Mouse (Mus musculus): Measurements from ENCODE around the gene Rrbp1.

GRCm38 (mm10) chr2:144026456-144026855, 15.4 kb upstream of the Rrbp1 start:
- TF ChIP-seq POLR2A (IDR thresholded peaks at IDR 0.05; ENCODE audit: borderline replicate concordance, extremely low read depth, low read depth, low read length) (no peak), CTCF (IDR thresholded peaks at IDR 0.05; ENCODE audit: insufficient read depth, low read length) (no peak)
